Mouse (Mus musculus) forebrain, embryonic 11.5 days (tissue): ENCODE results near the gene E130308A19Rik. TPM values are rescaled to one million over a fixed set of nuclear protein-coding genes. Genes with fewer than 3 reads are reported as not detected.

Experiments used
- ATAC-seq: fragments of 200-750 bp; cut with Nextera tagmentation; replicated peaks from 2 replicates; pipeline ENCODE4 v1.8.0; 2017; ENCODE audit warnings: moderate TSS enrichment; ENCODE audit not compliant: low FRiP score
- DNase-seq: peaks from one replicate; pipeline ENCODE4 v3.0.0-alpha.2; 2017; ENCODE audit warnings: low spot score
- H3K27ac ChIP-seq: fragments of 300-500 bp; sonication (generic); 2 replicates; pipeline ENCODE4 v1.5.1; 2014; ENCODE audit warnings: low read depth, low read length
- H3K27me3 ChIP-seq: fragments of 300-500 bp; sonication (generic); 2 replicates; pipeline ENCODE4 v1.6.1; 2014; ENCODE audit warnings: mild to moderate bottlenecking, low read length, mixed read lengths; ENCODE audit not compliant: control insufficient read depth, insufficient read depth
- H3K36me3 ChIP-seq: fragments of 300-500 bp; sonication (generic); 2 replicates; pipeline ENCODE4 v1.6.1; 2014; ENCODE audit warnings: mild to moderate bottlenecking, low read length, moderate library complexity, mixed read lengths; ENCODE audit not compliant: control insufficient read depth, insufficient read depth
- H3K4me1 ChIP-seq: fragments of 300-500 bp; sonication (generic); replicated peaks from 2 replicates; pipeline ENCODE4 v1.6.1; 2014; ENCODE audit warnings: low read length, mixed read lengths; ENCODE audit not compliant: control insufficient read depth, insufficient read depth
- H3K4me2 ChIP-seq: fragments of 300-500 bp; sonication (generic); 2 replicates; pipeline ENCODE4 v1.6.1; 2014; ENCODE audit warnings: low read depth, mild to moderate bottlenecking, low read length, moderate library complexity, mixed read lengths; ENCODE audit not compliant: severe bottlenecking
- H3K4me3 ChIP-seq: fragments of 300-500 bp; sonication (generic); 2 replicates; pipeline ENCODE4 v1.5.1; 2014; ENCODE audit warnings: low read depth, low read length
- H3K9ac ChIP-seq: fragments of 300-500 bp; sonication (generic); 2 replicates; pipeline ENCODE4 v1.6.1; 2014; ENCODE audit warnings: low read length
- H3K9me3 ChIP-seq: fragments of 300-500 bp; sonication (generic); 2 replicates; pipeline ENCODE4 v1.6.1; 2016; ENCODE audit warnings: low read length, mixed read lengths; ENCODE audit not compliant: control insufficient read depth
- WGBS: fragments of 180-500 bp; shearing (Covaris S2); extraction: QIAGEN DNeasy Blood & Tissue Kit; methylation state at CpG from one replicate; pipeline ENCODE4 v1.1.7; 2014; 5-methylcytosine and 5-hydroxymethylcytosine counted together
- polyA plus RNA-seq: library from polyadenylated mRNA; unstranded; fragments of >200 nt; fragmentation: Nextera tagmentation; extraction: Ambion mirVana; gene quantifications from 2 replicates; pipeline ENCODE4 v1.2.1, GENCODE M21; 2014

E130308A19Rik gene
- polyA plus RNA-seq, 1 experiment from 2014 or later: 53.7 TPM

GRCm38 (mm10) chr4:59628255-59628654 is 2.2 kb downstream of the E130308A19Rik start:
- ATAC-seq: no peak

GRCm38 (mm10) chr4:59629076-59629874 is 3.3 kb downstream of the E130308A19Rik start:
- Histone ChIP-seq H3K9me3 (no peaks in the 10 kb centered on the region), H3K27ac (no peak overlapping the region), H3K4me3 (no peak overlapping the region), H3K27me3 (no peaks in the 10 kb centered on the region), H3K4me2 (peak overlapping the region; percentile 15; the same call in 1 of the 2 replicates), H3K9ac (no peak overlapping the region), H3K4me1 (peaks cover 14% of the 10 kb centered on the region), H3K36me3 (no peaks in the 10 kb centered on the region)
- no peak for DNase-seq
- 20% methylated on average over 7 of the region's 7 CpGs for WGBS
- no peak for ATAC-seq

More at GRCm38 (mm10) chr4:59628255-59628654, 2.2 kb downstream of the E130308A19Rik start:
- Histone ChIP-seq H3K9me3 (no peaks in the 10 kb centered on the region), H3K36me3 (no peaks in the 10 kb centered on the region), H3K4me1 (peaks cover 14% of the 10 kb centered on the region), H3K27ac (no peak overlapping the region), H3K27me3 (no peaks in the 10 kb centered on the region), H3K4me2 (peak overlapping the region; percentile 24; the same call in 1 of the 2 replicates), H3K4me3 (no peak overlapping the region), H3K9ac (no peak overlapping the region)
- DNase-seq: no peak
- 58% methylated on average over 4 of the region's 4 CpGs for WGBS

GRCm38 (mm10) chr4:59630122-59630521 is 4.1 kb downstream of the E130308A19Rik start:
- H3K4me3 ChIP-seq: no peak overlapping the region
- H3K4me1 ChIP-seq: peaks cover 14% of the 10 kb centered on the region
- no peak overlapping the region for H3K4me2 ChIP-seq
- H3K27me3 ChIP-seq: no peaks in the 10 kb centered on the region
- WGBS: 72% methylated on average over 9 of the region's 9 CpGs
- no peaks in the 10 kb centered on the region for H3K9me3 ChIP-seq
- no peaks in the 10 kb centered on the region for H3K36me3 ChIP-seq
- no peak overlapping the region for H3K27ac ChIP-seq
- H3K9ac ChIP-seq: no peak overlapping the region
- ATAC-seq (no peak), DNase-seq (no peak)

GRCm38 (mm10) chr4:59634532-59634931 is 8.5 kb downstream of the E130308A19Rik start:
- Histone ChIP-seq H3K9ac (no peak overlapping the region), H3K9me3 (no peaks in the 10 kb centered on the region), H3K4me2 (no peak overlapping the region), H3K36me3 (no peaks in the 10 kb centered on the region), H3K27me3 (no peaks in the 10 kb centered on the region), H3K27ac (no peak overlapping the region), H3K4me1 (peaks cover 4% of the 10 kb centered on the region), H3K4me3 (no peak overlapping the region)
- ATAC-seq (no peak), DNase-seq (no peak)
- 77% methylated on average over 1 of the region's 1 CpGs for WGBS

- Histone ChIP-seq H3K27ac (no peak overlapping the region), H3K4me2 (no peak overlapping the region), H3K9me3 (no peaks in the 10 kb centered on the region), H3K4me1 (0 out of 2 replicates have a peak, but pooled peaks cover 3% of the 10 kb centered on the region), H3K4me3 (no peak overlapping the region), H3K27me3 (no peaks in the 10 kb centered on the region), H3K9ac (no peak overlapping the region), H3K36me3 (no peaks in the 10 kb centered on the region)
- ATAC-seq (no peak), DNase-seq (no peak)
Measured at GRCm38 (mm10) chr4:59639163-59639562, 13.2 kb downstream of the E130308A19Rik start.

- H3K9me3 ChIP-seq: no peaks in the 10 kb centered on the region
- no peak for DNase-seq
- H3K4me3 ChIP-seq: no peak overlapping the region
- H3K27me3 ChIP-seq: no peaks in the 10 kb centered on the region
- no peaks in the 10 kb centered on the region for H3K36me3 ChIP-seq
- no peak overlapping the region for H3K4me2 ChIP-seq
- no peak for ATAC-seq
- 0 out of 2 replicates have a peak, but pooled peaks cover 3% of the 10 kb centered on the region for H3K4me1 ChIP-seq
- no peak overlapping the region for H3K9ac ChIP-seq
- H3K27ac ChIP-seq: no peak overlapping the region
- 89% methylated on average over 2 of the region's 2 CpGs for WGBS
Measured at GRCm38 (mm10) chr4:59640720-59641119, 14.7 kb downstream of the E130308A19Rik start.

GRCm38 (mm10) chr4:59642039-59642438 is 16.0 kb downstream of the E130308A19Rik start:
- 0 out of 2 replicates have a peak, but pooled peaks cover 3% of the 10 kb centered on the region for H3K4me1 ChIP-seq
- 91% methylated on average over 3 of the region's 3 CpGs for WGBS

GRCm38 (mm10) chr4:59642657-59643056 is 16.6 kb downstream of the E130308A19Rik start:
- H3K36me3 ChIP-seq: no peaks in the 10 kb centered on the region
- 0 out of 2 replicates have a peak, but pooled peaks cover 3% of the 10 kb centered on the region for H3K4me1 ChIP-seq
- no peak overlapping the region for H3K4me3 ChIP-seq
- no peak overlapping the region for H3K27ac ChIP-seq
- H3K9ac ChIP-seq: no peak overlapping the region
- WGBS: 82% methylated on average over 2 of the region's 2 CpGs
- ATAC-seq: no peak
- H3K9me3 ChIP-seq: no peaks in the 10 kb centered on the region
- no peak overlapping the region for H3K4me2 ChIP-seq
- no peak for DNase-seq
- no peaks in the 10 kb centered on the region for H3K27me3 ChIP-seq

More at GRCm38 (mm10) chr4:59642039-59642438, 16.0 kb downstream of the E130308A19Rik start:
- Histone ChIP-seq H3K4me3 (no peak overlapping the region), H3K9ac (no peak overlapping the region), H3K4me2 (no peak overlapping the region), H3K36me3 (no peaks in the 10 kb centered on the region), H3K9me3 (no peaks in the 10 kb centered on the region), H3K27ac (no peak overlapping the region), H3K27me3 (no peaks in the 10 kb centered on the region)
- DNase-seq (no peak), ATAC-seq (no peak)

- no peak overlapping the region for H3K4me3 ChIP-seq
- DNase-seq: no peak
- H3K27ac ChIP-seq: no peak overlapping the region
- H3K27me3 ChIP-seq: no peaks in the 10 kb centered on the region
- no peak overlapping the region for H3K4me2 ChIP-seq
- no peak for ATAC-seq
- no peaks in the 10 kb centered on the region for H3K9me3 ChIP-seq
- H3K9ac ChIP-seq: no peak overlapping the region
- 0 out of 2 replicates have a peak, but pooled peaks cover 3% of the 10 kb centered on the region for H3K4me1 ChIP-seq
- H3K36me3 ChIP-seq: no peaks in the 10 kb centered on the region
- WGBS: 91% methylated on average over 3 of the region's 3 CpGs
Measured at GRCm38 (mm10) chr4:59644431-59644830, 18.4 kb downstream of the E130308A19Rik start.
